Mouse (Mus musculus) heart, embryonic 13.5 days (tissue): ENCODE measurements at regions not wholly inside any gene's neighbourhood (a gene's known extent, or its start where the extent isn't known, plus 50 kb on each side); places are given as distances from the start of the nearest gene placed in this dataset.
A peak's percentile ranks its signal among the peaks of the same experiment; 100 is the strongest.

Experiments used
- ATAC-seq: fragments of 200-750 bp; cut with Nextera tagmentation; 2 replicates; pipeline ENCODE4 v1.8.0; 2017; ENCODE audit warnings: moderate TSS enrichment; ENCODE audit not compliant: insufficient number of reproducible peaks, low FRiP score, low TSS enrichment; ENCODE audit errors: extremely low read depth
- H3K27ac ChIP-seq: fragments of 300-500 bp; sonication (generic); replicated peaks from 2 replicates; pipeline ENCODE4 v1.5.1; 2015; ENCODE audit warnings: moderate library complexity, mild to moderate bottlenecking, inconsistent platforms
- H3K27me3 ChIP-seq: fragments of 300-500 bp; sonication (generic); replicated peaks from 2 replicates; pipeline ENCODE4 v1.6.1; 2015; ENCODE audit warnings: mild to moderate bottlenecking, inconsistent platforms
- H3K36me3 ChIP-seq: fragments of 300-500 bp; sonication (generic); 2 replicates; pipeline ENCODE4 v1.6.1; 2015; ENCODE audit warnings: mild to moderate bottlenecking, inconsistent platforms
- H3K4me1 ChIP-seq: fragments of 300-500 bp; sonication (generic); 2 replicates; pipeline ENCODE4 v1.6.1; 2015; ENCODE audit warnings: inconsistent platforms
- H3K4me2 ChIP-seq: fragments of 300-500 bp; sonication (generic); 2 replicates; pipeline ENCODE4 v1.6.1; 2015; ENCODE audit warnings: inconsistent platforms, mild to moderate bottlenecking, moderate library complexity
- H3K4me3 ChIP-seq: fragments of 300-500 bp; sonication (generic); 2 replicates; pipeline ENCODE4 v1.5.1; 2015; ENCODE audit warnings: moderate library complexity, mild to moderate bottlenecking, inconsistent platforms
- H3K9ac ChIP-seq: fragments of 300-500 bp; sonication (generic); 2 replicates; pipeline ENCODE4 v1.6.1; 2015; ENCODE audit warnings: inconsistent platforms, mild to moderate bottlenecking, moderate library complexity
- H3K9me3 ChIP-seq: fragments of 300-500 bp; sonication (generic); 2 replicates; pipeline ENCODE4 v1.6.1; 2016; ENCODE audit warnings: inconsistent platforms
- WGBS: fragments of 180-500 bp; shearing (Covaris S2); methylation state at CpG from one replicate; pipeline ENCODE4 v1.1.7; 2015; ENCODE audit warnings: mixed read lengths; 5-methylcytosine and 5-hydroxymethylcytosine counted together

DNA sequence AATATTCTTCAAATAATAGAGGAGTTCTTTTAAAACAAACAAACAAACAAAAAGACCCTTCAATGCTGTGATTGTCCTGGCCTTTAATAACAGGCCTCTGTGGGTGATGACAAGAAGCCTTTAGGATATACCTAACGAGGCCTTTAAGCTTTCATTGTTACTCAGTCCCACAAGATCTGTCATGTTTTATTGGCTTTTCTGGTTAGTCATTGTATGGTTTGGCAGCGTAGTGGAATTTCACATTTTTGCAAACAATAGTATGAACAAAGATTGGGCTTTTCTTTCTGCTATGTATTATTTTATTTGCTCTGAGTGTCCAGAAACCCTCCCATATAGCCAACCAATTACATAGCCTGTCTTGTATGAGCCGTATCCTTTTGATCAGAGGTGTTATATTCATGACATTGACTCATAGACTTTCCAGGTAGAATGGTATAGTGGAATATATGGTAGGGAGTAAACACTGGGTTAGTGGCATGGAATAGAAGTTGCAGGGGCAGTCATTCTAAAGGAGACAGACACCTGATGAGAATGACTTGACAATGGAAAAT, 76.1 kb upstream of the Cerkl start:
- Histone ChIP-seq H3K9ac (no peak overlapping the region), H3K9me3 (no peaks in the 10 kb centered on the region), H3K4me1 (peaks cover 28% of the 10 kb centered on the region), H3K4me3 (no peak overlapping the region), H3K27me3 (no peaks in the 10 kb centered on the region), H3K27ac (no peak overlapping the region), H3K4me2 (no peak overlapping the region), H3K36me3 (no peaks in the 10 kb centered on the region)
- WGBS = 70% methylated on average over 3 of the region's 3 CpGs
- no peak for ATAC-seq

GRCm38 (mm10) chr2:79537126-79537875, 80.7 kb upstream of the Cerkl start:
- Histone ChIP-seq H3K27me3 (no peaks in the 10 kb centered on the region), H3K4me1 (peaks cover 18% of the 10 kb centered on the region), H3K9me3 (no peaks in the 10 kb centered on the region), H3K27ac (peak overlapping the region; percentile 71), H3K9ac (no peak overlapping the region), H3K36me3 (no peaks in the 10 kb centered on the region), H3K4me3 (no peak overlapping the region), H3K4me2 (no peak overlapping the region)
- WGBS = 72% methylated on average over 5 of the region's 5 CpGs
- ATAC-seq = no peak

DNA sequence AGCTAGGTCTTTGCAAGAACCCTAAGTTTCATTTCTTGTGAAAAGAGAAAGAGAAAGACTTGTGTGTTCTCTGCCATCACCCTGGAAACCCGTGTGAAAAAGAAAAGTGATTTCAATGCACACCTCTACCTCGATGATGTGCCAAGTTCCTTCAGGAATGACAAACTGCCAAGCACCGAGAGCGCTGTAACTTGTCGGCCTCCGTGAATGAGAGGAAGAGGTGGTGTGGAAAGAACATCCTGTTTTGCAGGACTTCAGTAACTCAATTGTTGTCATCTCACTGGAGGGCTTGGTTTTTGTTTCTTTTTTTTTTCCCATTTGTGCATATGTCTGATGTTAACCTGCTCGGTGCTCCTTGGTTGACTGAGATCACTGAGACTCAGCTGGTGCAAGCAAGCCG, 83.8 kb upstream of the Cerkl start:
- 63% methylated on average over 8 of the region's 8 CpGs for WGBS
- H3K4me1 ChIP-seq = peaks cover 44% of the 10 kb centered on the region
- no peaks in the 10 kb centered on the region for H3K36me3 ChIP-seq
- H3K27me3 ChIP-seq = no peaks in the 10 kb centered on the region
- no peaks in the 10 kb centered on the region for H3K9me3 ChIP-seq
- no peak overlapping the region for H3K9ac ChIP-seq
- H3K4me2 ChIP-seq = no peak overlapping the region
- H3K4me3 ChIP-seq = no peak overlapping the region
- no peak overlapping the region for H3K27ac ChIP-seq
- ATAC-seq = no peak

GRCm38 (mm10) chr2:79542191-79542980, 85.8 kb upstream of the Cerkl start:
- Histone ChIP-seq H3K4me2 (no peak overlapping the region), H3K27ac (peak overlapping the region; percentile 39; the same call in 1 of the 2 replicates), H3K36me3 (no peaks in the 10 kb centered on the region), H3K9ac (no peak overlapping the region), H3K27me3 (no peaks in the 10 kb centered on the region), H3K4me1 (peaks cover 52% of the 10 kb centered on the region), H3K9me3 (no peaks in the 10 kb centered on the region), H3K4me3 (no peak overlapping the region)
- 59% methylated on average over 6 of the region's 6 CpGs for WGBS
- ATAC-seq = no peak

- Histone ChIP-seq H3K4me2 (no peak overlapping the region), H3K4me3 (no peak overlapping the region), H3K9me3 (no peaks in the 10 kb centered on the region), H3K4me1 (peaks cover 50% of the 10 kb centered on the region), H3K27ac (peak overlapping the region; percentile 44; the same call in 1 of the 2 replicates), H3K27me3 (no peaks in the 10 kb centered on the region), H3K9ac (no peak overlapping the region), H3K36me3 (no peaks in the 10 kb centered on the region)
- ATAC-seq = no peak
- 71% methylated on average over 5 of the region's 5 CpGs for WGBS
These were observed 86.9 kb upstream of the Cerkl start for GRCm38 (mm10) chr2:79543456-79543855.

DNA sequence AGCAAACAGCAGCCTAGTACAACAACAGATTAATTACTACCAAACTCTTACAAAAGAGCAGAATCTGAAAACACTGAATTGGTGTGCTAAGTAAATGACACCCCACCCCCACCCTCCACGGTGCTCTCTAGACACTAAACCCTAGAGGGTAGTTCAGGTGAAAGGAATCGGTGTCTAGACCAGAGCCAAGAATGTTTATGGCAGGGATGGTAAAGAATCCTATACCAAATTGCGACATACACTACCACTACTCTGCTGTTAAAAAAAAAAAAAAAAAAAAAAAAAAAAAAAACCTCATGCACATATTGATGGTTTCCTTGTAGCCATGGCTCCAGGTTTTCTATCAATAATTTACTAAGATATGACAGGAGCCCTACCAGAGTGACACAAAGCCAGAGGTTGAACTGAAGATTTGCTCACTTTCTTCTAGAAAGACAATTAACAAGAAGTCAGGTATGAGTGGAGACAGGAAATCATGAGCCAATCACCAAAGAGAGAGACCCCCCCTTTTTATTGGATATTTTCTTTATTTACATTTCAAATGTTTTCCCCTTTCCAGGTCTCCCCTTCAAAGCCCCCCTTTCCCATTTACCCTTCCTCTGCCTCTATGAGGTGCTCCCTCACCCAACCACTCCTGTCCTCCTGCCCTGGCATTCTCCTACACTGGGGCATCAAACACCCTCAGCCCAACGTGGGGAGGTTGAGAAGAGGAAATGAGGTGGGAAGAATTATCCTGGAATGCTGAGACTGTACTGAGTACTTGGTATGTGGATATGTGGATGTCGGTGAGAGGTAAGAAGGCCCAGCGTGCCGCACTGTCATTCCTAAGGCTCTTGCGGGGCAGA, 87.6 kb upstream of the Cerkl start:
- H3K27me3 ChIP-seq = no peaks in the 10 kb centered on the region
- H3K9me3 ChIP-seq = no peaks in the 10 kb centered on the region
- peak overlapping the region; percentile 56 for H3K27ac ChIP-seq
- no peak overlapping the region for H3K4me3 ChIP-seq
- ATAC-seq = no peak
- H3K9ac ChIP-seq = no peak overlapping the region
- WGBS = 78% methylated on average over 8 of the region's 8 CpGs
- no peaks in the 10 kb centered on the region for H3K36me3 ChIP-seq
- peaks cover 50% of the 10 kb centered on the region for H3K4me1 ChIP-seq
- H3K4me2 ChIP-seq = no peak overlapping the region

- no peaks in the 10 kb centered on the region for H3K27me3 ChIP-seq
- no peaks in the 10 kb centered on the region for H3K9me3 ChIP-seq
- no peak overlapping the region for H3K4me3 ChIP-seq
- 0 out of 2 replicates have a peak, but pooled peaks have one; percentile 10 for ATAC-seq
- H3K4me2 ChIP-seq = no peak overlapping the region
- no peak overlapping the region for H3K9ac ChIP-seq
- 27% methylated on average over 4 of the region's 4 CpGs for WGBS
- peak overlapping the region; percentile 56 for H3K27ac ChIP-seq
- peaks cover 50% of the 10 kb centered on the region for H3K4me1 ChIP-seq
- H3K36me3 ChIP-seq = no peaks in the 10 kb centered on the region
These were observed 88.2 kb upstream of the Cerkl start for GRCm38 (mm10) chr2:79544793-79545260.

GRCm38 (mm10) chr2:79546206-79546605, 88.9 kb upstream of the Itprid2 start:
- ATAC-seq = no peak
- Histone ChIP-seq H3K27me3 (no peaks in the 10 kb centered on the region), H3K9ac (no peak overlapping the region), H3K4me1 (peaks cover 50% of the 10 kb centered on the region), H3K9me3 (no peaks in the 10 kb centered on the region), H3K27ac (no peak overlapping the region), H3K36me3 (no peaks in the 10 kb centered on the region), H3K4me2 (no peak overlapping the region), H3K4me3 (no peak overlapping the region)
- WGBS = 80% methylated on average over 4 of the region's 4 CpGs

GRCm38 (mm10) chr2:79547284-79547683, 87.9 kb upstream of the Itprid2 start:
- Histone ChIP-seq H3K4me1 (peaks cover 47% of the 10 kb centered on the region), H3K27ac (peak overlapping the region; percentile 59; the same call in 1 of the 2 replicates), H3K36me3 (no peaks in the 10 kb centered on the region), H3K9me3 (no peaks in the 10 kb centered on the region), H3K9ac (no peak overlapping the region), H3K27me3 (no peaks in the 10 kb centered on the region), H3K4me2 (no peak overlapping the region), H3K4me3 (no peak overlapping the region)
- ATAC-seq = no peak
- WGBS = 34% methylated on average over 3 of the region's 3 CpGs

GRCm38 (mm10) chr2:79548039-79548600, 87.0 kb upstream of the Itprid2 start:
- Histone ChIP-seq H3K4me3 (no peak overlapping the region), H3K4me2 (no peak overlapping the region), H3K9me3 (no peaks in the 10 kb centered on the region), H3K9ac (no peak overlapping the region), H3K36me3 (no peaks in the 10 kb centered on the region), H3K4me1 (peaks cover 42% of the 10 kb centered on the region), H3K27ac (peak overlapping the region; percentile 59), H3K27me3 (no peaks in the 10 kb centered on the region)
- 65% methylated on average over 8 of the region's 8 CpGs for WGBS
- no peak for ATAC-seq
